Mouse (Mus musculus) layer of hippocampus, adult 18-20 months (tissue): ENCODE results near the gene Tjp3. TPM values are rescaled to one million over a fixed set of nuclear protein-coding genes. Genes with fewer than 3 reads are reported as not detected.
A peak's percentile ranks its signal among the peaks of the same experiment; 100 is the strongest.

Source experiments
- DNase-seq, 2 experiments: peaks; one replicate each; pipeline ENCODE4 v3.0.0; 2022; ENCODE audit warnings: low spot score in 2 of 2
- total RNA-seq, 2 experiments: library from RNA; stranded (reverse); gene quantifications; 2 replicates each; pipeline ENCODE4 v1.2.3; 2021

Tjp3 gene
- total RNA-seq, 2 experiments from 2014 or later, result 0.62 to 1.7 TPM

GRCm38 (mm10) chr10:81299585-81300351 lies 8.4 kb upstream of the Tjp3 start:
- DNase-seq, result no peak

- DNase-seq, result peak; percentile 59 to 68
Measured at GRCm38 (mm10) chr10:81298369-81299100, 7.2 kb upstream of the Tjp3 start.

DNA sequence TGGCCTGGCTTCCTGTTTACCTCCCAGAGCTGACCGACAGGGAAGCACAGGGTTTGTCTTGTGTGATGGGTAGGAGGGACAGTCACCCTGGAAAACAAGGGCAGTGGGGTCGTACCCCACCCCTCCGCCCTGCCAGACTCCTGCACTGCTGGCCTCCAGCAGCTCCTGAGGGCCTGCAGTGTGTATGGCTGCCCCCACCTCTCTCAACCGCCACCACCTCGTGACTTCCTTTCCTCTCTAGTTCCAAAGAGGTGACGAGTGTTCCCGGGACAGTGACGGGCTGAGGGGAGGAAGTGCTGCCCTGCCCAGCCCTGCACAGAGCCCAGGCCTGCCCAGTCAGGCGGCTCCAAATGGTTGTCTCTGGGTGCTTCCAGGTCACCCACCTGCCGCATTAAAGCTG lies 6.5 kb upstream of the Tjp3 start:
- no peak for DNase-seq

DNA sequence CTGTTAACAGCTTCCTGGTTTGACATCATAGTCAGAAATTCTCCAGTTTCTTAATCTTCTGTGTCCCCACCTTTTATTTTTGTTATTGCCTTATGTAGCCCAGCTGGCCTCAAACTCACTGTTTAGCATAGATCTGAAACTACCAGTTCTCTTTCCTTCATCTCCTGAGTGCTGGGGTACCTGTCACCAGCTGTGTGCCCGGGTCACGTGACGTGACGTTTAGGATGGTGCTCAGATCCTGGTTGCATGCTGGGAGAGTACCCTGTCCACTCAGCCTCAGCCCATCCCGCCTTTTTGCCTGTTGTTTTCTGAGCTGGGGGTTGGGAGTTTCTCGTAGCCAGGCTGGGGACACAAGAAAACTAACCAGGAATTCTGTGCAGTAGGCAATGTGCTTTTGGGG lies 5.9 kb upstream of the Tjp3 start:
- no peak for DNase-seq

DNA sequence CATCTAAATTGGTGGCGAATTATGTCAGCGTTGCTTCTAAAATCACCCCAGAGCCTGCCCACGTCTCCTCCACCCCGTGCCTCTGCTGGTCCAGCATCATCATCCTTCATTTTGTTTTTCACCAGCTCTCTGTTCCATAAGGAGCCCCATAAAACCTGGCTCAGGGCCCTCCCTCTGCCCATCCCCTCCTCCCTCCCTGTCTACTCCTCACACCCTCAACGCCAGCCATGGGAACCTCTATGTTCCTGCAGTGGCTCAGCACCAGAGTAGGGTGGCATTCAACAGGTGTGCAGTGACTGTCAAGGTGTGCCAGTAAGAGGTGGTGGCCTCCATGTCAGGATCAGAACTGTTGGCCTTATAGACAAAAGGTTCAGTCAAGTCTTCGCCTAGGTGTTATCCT lies 3.8 kb upstream of the Tjp3 start:
- no peak for DNase-seq

- DNase-seq, result no peak
Measured at GRCm38 (mm10) chr10:81294442-81294841, 3.1 kb upstream of the Tjp3 start.

DNA sequence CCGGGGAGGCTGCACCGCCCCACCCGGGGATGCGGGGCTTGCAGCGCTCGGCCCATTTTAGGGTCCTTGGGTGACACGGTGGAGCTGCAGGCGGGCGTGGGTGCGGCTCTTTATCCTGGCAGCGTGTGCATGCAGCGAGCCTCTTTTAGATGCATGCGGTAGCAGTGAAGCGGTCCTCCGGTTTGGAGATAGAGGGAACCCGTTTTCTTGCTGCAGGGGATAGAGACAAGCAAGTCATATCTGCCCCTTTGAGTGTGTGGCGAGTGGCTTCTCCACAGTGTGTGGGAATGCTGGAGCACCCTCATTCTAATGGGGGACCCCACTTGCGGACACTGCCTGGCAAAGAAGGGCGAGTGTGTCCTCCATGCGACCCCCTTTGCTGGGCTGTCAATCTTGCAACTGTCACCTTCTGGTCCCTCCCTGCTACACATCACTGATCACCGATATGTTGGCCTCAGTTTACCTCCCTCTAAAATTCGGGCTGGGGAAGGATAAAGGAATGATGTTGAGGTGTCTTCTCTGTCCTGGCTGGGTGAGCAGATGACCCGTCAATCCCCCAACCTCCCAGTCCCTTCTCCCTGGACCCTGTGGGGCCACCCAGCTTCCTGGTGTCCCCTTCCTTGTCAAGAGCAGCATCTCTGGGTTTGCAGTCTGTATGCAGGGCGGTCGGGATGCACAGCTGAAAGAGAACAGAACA lies 2.1 kb upstream of the Tjp3 start:
- no peak for DNase-seq

DNA sequence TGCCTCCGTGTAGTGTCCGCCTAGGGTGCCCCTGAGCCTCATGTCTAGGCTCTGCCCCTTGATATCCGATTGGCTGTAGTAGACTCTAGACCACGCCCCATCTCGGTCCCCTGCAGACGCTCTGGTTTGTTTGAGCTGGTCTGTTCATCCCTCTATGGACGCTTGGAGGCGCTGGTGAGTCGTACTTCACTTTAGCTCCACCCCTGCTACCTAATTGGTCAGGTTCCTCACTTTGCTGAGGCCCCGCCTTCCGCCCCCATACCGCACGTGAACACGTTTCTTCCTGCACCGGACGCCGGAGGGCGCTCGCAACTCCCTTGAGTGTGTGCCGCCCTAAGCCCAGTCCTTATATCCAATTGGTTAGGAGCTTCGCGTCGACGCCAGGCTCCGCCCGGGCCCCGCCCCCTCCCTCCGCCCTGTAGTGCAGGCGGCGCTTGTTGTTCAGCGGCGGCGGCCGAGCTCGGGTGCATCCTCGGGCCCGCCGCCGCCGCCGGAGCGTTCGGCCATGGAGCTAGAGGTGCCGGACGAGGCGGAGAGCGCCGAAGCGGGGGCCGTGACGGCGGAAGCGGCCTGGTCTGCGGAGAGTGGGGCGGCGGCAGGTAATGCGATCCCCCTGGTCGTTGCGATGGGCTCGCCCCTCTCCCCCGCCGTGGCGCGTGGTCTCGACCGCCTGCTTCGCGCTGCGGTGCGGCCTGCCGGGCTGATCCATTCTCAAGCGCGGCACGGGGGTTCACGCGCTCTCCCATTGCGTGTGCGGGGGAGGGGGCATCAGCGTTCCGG lies 1.4 kb upstream of the Tjp3 start, which contains the start of gene Pip5k1c:
Gene Pip5k1c, plus strand, starts transcription at position 410 of the 780 bp plus-strand sequence.
- peak; percentile 99 to 100 for DNase-seq

GRCm38 (mm10) chr10:81290698-81291460 lies 502 bp downstream of the Tjp3 start:
- DNase-seq, result no peak

DNA sequence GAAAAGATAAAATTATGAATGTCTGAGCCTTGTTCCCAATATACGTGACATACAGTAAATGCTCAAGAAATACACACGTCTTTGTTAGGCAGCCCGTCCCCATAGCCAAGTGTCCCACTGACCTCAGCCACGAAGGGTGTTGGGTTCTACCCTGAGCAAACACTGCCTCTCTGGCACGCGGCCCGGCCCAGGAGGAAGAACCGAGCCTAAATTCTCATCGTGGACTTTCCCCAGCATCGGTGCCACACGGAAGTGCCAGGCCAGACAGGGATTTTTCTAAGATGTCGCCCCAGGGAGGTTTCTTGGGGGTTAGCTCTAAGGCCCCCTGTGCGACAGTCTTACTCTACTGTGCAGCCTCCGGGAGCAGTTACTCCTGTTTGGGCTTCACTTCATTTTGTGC lies 1.6 kb downstream of the Tjp3 start:
- no peak for DNase-seq

GRCm38 (mm10) chr10:81289278-81289677 lies 2.1 kb downstream of the Tjp3 start:
- DNase-seq, result peak in 1 of 2 experiments; percentile 81

DNA sequence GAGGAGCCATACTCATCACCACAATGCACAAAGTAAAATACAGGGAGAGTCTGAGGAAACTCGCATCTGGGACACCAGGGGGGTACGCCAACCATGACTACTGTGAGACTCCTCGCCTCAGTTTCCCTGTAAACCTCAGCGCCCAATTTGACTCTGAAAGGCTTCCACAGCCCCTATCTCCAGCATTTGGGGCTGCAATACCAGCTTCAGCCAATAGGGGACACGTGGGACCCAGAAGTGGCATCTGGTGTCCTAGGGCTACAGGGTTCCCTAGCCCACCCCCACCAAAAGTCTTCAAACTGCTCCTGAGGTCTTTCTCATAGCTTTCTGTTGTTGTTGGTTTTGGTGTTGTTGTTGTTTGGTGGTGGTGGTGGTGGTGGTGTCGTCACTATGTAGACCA lies 2.8 kb downstream of the Tjp3 start:
- DNase-seq, result no peak

DNA sequence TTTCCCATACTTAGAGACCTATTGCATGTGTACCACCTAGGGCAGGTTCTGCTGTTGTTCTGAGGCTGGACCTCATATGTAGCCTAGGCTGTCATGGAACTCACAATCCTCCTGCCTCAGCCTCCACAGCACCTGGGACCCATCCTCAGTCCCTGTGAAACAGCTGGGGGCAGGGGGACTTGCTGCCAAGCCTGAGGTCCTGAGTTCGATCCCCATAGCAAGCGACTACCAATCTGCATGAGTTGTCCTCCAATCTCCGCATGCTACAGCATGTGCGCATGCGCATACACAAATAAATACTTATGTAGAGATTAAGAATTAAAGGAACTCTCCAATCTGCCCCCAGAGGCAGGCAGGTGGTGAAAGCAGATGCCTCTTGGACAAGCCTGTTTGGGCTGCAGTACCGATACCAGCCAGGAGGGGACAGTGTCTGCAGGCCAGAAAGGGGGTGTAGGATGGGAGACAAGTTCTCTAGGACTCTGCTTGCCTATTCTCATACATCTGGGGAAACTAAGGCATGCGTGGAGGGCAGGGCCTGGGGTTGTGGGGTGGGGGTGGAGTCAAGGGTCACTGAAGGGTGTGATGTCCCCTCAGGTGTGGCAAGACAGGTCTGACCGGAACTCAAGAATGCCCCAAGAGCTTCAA lies 3.7 kb downstream of the Tjp3 start:
- no peak for DNase-seq

DNA sequence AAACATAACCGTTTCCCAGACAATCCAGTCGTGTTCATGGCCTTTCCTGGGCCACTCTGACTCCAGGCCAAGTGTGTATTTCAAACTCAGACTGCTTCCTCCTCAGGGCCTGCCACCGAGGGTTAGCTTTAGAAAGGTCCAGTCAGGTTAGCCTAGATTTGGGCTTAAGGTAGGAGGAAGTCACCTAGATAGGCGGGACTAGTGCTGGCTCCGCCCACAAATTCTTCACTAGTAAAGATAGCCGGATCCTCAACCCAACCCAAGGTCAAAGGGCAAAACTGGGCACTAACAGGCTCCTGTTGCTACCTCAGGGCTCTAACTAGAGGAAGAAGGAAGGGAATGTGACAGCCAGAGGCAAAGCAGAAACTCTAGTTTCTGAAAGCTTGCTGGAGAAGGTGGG lies 4.8 kb downstream of the Tjp3 start:
- DNase-seq, result no peak

- peak; percentile 67 to 81 for DNase-seq
Measured at GRCm38 (mm10) chr10:81285694-81286450, 5.5 kb downstream of the Tjp3 start.

DNA sequence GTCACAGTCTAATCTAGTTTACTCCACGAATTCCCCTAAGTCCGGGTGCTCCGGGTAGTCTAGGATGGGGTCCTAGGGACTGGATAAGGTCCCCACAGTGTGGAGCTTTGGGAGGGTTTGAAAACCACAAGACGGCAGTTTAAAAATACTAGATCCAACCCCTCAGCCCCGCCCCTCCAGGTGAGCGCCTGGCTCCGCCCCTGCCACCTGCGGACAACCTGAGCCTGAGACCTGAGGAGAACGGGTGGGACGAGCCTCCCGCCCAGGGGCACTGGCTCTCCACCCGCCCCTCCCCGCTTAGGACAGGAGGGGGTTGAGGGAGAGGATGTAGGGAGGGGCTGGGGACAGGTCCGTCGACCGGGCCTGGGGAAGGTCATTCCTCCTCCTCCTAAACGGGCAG lies 6.7 kb downstream of the Tjp3 start:
- DNase-seq, result no peak

GRCm38 (mm10) chr10:81284189-81284588 lies 7.2 kb downstream of the Tjp3 start:
- no peak for DNase-seq

DNA sequence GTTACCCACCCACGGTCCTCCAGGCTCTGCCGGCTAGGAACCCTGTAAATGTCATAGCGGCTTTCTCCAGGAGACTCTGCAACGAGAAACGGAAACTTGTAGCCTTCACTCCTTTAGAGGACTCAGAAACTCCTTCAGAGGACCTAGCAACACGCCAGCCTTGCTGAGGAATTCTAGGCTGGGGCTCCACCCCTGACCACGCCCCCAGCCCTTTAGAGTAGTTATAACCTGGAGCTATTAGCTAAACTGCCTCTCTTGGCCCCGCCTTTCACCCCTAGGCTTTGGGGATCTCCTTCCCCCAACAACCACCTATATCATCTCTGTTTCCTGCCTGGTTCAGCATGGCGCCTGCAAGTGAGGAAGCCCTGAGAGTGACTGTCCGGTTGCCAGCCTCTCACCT lies 11.9 kb downstream of the Tjp3 start:
- DNase-seq, result no peak

DNA sequence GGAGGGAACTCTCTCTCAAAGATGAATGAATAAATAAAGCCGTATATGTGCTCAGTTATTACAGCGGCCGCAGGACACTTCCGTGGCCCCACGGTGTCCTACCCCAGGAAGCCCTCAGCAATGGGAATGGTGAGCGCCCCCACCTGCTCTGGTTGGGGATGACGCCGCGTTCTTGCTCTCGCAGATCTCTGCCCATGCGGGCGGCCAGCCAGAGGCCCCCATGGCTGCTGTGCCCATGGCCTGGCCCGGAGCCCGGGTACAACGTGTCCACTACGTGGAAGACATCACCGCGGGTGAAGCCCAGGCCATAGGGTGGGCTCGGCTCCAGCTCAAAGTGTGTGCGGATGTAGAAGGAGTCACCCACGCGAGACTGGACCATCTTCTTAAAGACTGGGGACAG lies 13.7 kb downstream of the Tjp3 start:
- DNase-seq, result no peak
